Mouse (Mus musculus) brown adipose tissue, adult 24 weeks (tissue): ENCODE data around the gene Slc4a7. TPM values are rescaled to one million over a fixed set of nuclear protein-coding genes. Genes with fewer than 3 reads are reported as not detected.

Experiments used
- H3K27ac ChIP-seq: fragments of 200-500 bp; replicated peaks from 2 replicates; pipeline ENCODE4 v1.5.1; 2012; ENCODE audit warnings: low read depth, mild to moderate bottlenecking, low read length
- H3K4me1 ChIP-seq: fragments of 200-500 bp; 2 replicates; pipeline ENCODE4 v1.6.1; 2012; ENCODE audit warnings: low read length, mixed read lengths; ENCODE audit not compliant: control insufficient read depth, insufficient read depth, insufficient read length
- H3K4me3 ChIP-seq: fragments of 200-500 bp; 2 replicates; pipeline ENCODE4 v1.5.1; 2012; ENCODE audit warnings: low read depth, mild to moderate bottlenecking, low read length, moderate library complexity; ENCODE audit not compliant: insufficient read depth
- polyA plus RNA-seq: library from polyadenylated mRNA; stranded (reverse); fragments of >200 nt; gene quantifications from 2 replicates; pipeline ENCODE4 v1.2.4, GENCODE M21; 2012; ENCODE audit not compliant: missing spikeins, insufficient read depth, insufficient read length

The Slc4a7 gene
- polyA plus RNA-seq = 4.1 and 5.2 TPM in 2 replicates

DNA sequence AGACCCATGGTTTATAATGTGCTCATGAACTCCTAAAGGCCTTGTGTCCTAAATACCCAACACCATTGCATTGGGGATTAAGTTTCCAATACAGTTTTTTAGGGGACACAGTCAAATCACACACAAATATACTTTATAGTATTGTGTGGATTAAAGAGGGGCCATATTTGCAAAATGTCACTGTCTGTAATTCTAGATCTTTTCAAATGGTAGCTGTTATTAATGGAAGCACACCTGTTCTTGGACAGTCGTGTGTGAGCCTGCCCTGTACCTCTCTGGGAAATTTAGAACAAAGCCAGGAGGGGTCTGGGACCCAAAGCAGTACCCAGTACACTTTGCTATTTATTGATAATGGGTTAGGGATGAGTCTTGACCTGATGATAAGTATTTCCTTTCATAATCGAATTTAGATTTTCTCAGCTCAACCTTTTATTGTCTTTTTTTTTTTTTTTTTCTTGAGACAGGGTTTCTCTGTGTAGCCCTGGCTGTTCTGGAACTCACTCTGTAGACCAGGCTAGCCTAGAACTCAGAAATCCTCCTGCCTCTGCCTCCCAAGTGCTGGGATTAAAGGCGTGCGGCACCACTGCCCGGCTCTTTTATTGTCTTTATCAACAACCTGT is at the start of gene Slc4a7:
Slc4a7 (plus strand) TSS at position 570 of the 620 bp plus-strand sequence.
- Histone ChIP-seq H3K27ac (peak within 1 kb of the TSS; percentile 25; the same call in 1 of the 2 replicates), H3K4me1 (no peaks in the 10 kb centered on the region), H3K4me3 (peak within 1 kb of the TSS; percentile 79)

- no peak overlapping the region for H3K27ac ChIP-seq
- no peaks in the 10 kb centered on the region for H3K4me1 ChIP-seq
- H3K4me3 ChIP-seq = no peak overlapping the region
Observed at GRCm38 (mm10) chr14:14670597-14670996, 31.5 kb upstream of the Slc4a7 start.

GRCm38 (mm10) chr14:14681611-14682010 is 20.5 kb upstream of the Slc4a7 start:
- H3K27ac ChIP-seq = no peak overlapping the region
- H3K4me1 ChIP-seq = peaks cover 4% of the 10 kb centered on the region; the same call in 1 of the 2 replicates
- H3K4me3 ChIP-seq = no peak overlapping the region

- Histone ChIP-seq H3K27ac (no peak overlapping the region), H3K4me1 (peaks cover 4% of the 10 kb centered on the region; the same call in 1 of the 2 replicates), H3K4me3 (no peak overlapping the region)
Observed at GRCm38 (mm10) chr14:14684771-14685170, 17.3 kb upstream of the Slc4a7 start.

GRCm38 (mm10) chr14:14686101-14686551 is 16.0 kb upstream of the Slc4a7 start:
- H3K4me1 ChIP-seq = peaks cover 4% of the 10 kb centered on the region; the same call in 1 of the 2 replicates
- H3K4me3 ChIP-seq = no peak overlapping the region
- peak overlapping the region; percentile 30; the same call in 1 of the 2 replicates for H3K27ac ChIP-seq

DNA sequence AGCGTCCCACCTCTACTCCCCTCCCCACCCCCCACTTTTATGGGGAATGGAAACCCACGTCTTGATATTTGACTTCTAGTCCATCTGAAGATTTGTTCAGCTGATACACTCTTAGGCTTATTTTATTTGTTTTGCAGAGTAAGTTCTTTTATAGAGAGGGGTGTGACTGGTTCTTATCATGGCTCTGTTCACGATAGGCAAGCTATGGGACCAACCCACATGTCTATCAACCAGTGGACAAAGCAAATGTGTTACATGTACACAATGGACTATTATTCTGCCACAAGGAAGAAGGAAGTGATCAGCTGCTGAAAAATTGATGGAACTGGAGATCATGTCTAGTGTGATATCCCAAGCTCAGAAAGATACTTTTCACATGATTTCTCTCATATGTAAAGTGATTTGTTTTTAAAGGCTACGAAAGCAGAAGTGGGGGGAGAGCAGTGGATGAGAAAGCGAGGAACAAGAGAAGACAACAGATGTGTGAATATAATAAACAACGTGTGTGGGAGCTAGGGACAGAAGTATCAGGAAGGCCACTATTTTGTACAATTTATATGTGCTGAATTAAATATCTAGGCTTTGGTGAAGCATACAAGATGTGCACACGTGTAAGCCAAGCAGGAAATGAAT is 14.7 kb upstream of the Slc4a7 start:
- no peak overlapping the region for H3K4me3 ChIP-seq
- H3K27ac ChIP-seq = no peak overlapping the region
- peaks cover 4% of the 10 kb centered on the region; the same call in 1 of the 2 replicates for H3K4me1 ChIP-seq

DNA sequence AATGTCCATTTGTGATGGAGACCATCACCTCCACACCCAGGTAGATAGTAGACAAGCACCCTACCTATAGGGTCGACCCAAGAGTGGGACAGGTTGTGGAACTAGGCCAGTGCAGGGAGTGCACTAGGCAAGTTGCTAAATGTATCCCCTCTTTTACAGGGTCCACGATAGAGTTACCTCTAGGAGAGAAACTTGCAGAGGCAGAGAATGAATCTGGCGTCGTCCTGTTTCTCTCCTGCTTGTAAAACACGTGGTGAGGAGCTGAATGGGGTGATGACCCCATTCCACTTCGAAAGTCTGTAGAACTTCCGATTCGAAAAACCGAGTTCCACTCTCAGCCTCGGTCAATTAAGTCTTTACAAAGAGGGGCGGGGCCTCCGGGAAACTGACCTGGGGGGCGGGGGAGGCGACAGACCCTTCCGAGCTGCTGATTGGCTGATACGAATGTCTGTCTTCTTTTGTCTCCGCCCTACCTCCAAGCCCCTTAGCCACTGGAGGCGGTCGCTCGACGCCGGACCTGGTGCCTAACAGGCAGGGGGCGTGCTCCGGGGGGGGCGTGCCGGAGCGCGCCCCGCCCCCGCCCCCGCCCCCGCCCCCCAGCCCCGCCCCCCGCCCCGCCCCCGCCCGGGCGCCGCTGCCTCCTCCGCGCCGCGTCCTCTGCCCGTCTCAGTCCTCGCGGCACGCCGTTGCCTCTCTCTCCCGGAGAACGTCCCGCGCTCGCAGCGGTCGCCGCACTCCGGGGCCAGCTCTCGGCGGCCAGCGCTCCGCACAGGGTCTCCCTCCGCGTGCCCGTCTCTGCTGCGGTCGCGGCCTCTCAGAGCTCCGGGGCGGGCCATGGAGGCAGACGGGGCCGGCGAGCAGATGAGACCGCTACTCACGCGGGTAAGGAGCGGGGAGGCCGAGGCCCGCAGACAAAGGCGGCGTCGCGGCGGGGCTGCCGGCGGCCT is 593 bp downstream of the Slc4a7 start:
- H3K27ac ChIP-seq = peak overlapping the region; percentile 25; the same call in 1 of the 2 replicates

GRCm38 (mm10) chr14:14703346-14703871 is 1.3 kb downstream of the Slc4a7 start:
- Histone ChIP-seq H3K4me1 (no peaks in the 10 kb centered on the region), H3K4me3 (peak overlapping the region; percentile 79), H3K27ac (no peak overlapping the region)

More for the DNA sequence above, 593 bp downstream of the Slc4a7 start:
- Histone ChIP-seq H3K4me3 (peak overlapping the region; percentile 79), H3K4me1 (no peaks in the 10 kb centered on the region)

DNA sequence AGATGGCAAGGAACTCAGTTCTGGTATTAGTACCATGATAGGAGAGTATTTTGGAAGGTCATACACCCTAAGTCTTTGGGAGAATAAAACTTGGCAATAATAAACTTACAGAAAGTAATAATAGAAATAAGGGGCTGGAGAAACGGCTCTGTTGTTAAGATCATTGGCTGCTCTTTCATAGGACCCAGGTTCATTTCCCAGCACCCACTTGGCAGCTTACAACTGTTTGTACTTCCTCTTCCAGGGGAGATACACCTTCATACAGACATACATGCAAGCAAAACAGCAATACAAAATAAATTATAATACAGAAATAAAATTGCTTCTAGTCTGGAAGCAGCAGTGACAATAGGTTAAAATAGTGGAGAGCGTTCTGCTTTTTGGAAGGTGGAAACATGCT is 2.6 kb downstream of the Slc4a7 start:
- no peak overlapping the region for H3K27ac ChIP-seq
- H3K4me3 ChIP-seq = no peak overlapping the region
- H3K4me1 ChIP-seq = no peaks in the 10 kb centered on the region

DNA sequence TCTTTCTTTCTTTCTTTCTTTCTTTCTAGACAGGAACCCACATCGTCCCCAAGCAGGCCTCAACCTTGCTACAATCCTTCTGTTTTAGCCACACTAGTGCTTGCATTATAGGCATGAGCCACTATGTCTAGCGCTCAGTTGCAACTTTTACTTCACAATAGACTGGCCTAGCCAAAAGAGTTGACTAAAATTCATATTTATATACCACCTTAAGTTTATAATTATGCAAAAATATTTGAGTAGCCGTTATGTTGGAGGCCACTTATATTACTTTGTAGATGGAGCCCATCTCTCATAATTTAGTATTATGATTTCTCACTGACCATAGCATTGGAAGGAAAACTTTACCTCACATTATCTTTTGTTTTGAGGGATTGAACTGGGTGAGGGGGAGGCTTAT is 3.0 kb downstream of the Slc4a7 start:
- H3K4me1 ChIP-seq = no peaks in the 10 kb centered on the region
- no peak overlapping the region for H3K4me3 ChIP-seq
- no peak overlapping the region for H3K27ac ChIP-seq

DNA sequence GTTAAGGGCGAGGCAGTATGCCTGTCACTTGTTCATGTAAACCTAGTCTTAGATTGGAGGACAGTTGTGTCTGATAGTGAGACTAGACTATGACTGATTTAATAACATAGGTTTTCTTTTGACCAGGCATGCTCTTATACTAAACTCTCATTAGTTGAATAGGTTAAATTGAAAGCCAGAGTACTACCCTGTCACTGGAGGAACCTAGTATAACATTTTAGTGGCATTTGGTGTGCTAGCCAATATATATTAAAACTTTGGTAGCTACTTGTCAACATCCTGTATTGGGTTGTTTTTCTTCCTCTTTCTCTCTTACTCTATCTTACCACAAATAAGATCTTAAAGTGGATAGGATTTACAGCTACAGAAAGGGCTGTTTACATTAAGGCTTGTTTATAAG is 4.3 kb downstream of the Slc4a7 start:
- Histone ChIP-seq H3K27ac (no peak overlapping the region), H3K4me1 (no peaks in the 10 kb centered on the region), H3K4me3 (no peak overlapping the region)

DNA sequence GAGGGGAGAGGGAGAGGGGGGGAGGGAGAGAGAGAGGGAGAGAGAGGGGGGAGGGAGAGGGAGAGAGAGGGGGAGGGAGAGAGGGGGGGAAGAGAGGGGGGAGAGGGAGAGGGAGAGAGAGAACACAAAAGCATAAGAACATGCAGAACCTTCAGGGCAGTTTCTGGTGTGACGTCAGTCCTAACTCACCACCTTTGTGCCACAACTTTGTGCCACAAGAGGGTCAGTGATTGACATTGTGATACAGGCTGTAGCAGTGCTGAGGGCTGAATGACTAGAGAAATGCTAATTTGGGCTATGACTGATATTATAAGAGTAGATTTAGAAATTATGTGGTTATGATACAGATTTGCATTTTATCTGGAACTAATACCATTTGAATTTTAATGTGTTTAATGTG is 5.0 kb downstream of the Slc4a7 start:
- no peaks in the 10 kb centered on the region for H3K4me1 ChIP-seq
- no peak overlapping the region for H3K27ac ChIP-seq
- H3K4me3 ChIP-seq = no peak overlapping the region

DNA sequence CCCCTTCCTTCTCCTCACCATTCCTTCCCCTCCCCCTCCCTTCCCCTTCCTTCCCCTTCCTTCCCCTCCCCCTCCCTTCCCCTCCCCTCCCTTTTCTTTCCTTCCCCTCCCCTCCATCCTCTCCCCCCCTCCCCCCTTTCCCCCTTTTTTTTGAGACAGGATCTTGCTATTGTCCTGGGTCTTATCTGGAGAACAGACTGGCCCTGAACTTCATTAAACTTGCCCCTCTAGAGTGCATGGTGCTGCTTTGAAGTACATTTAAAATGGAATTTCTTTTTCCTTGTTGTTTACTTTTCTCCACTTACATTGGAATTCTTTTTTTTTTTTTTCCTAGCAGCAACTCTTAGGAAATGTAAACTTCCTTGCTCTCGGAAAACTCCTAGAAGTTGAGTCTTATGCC is 6.9 kb downstream of the Slc4a7 start:
- Histone ChIP-seq H3K27ac (no peak overlapping the region), H3K4me1 (no peaks in the 10 kb centered on the region; the same call in 1 of the 2 replicates), H3K4me3 (no peak overlapping the region)

GRCm38 (mm10) chr14:14714130-14714529 is 12.1 kb downstream of the Slc4a7 start:
- Histone ChIP-seq H3K4me3 (no peak overlapping the region), H3K4me1 (no peaks in the 10 kb centered on the region; the same call in 1 of the 2 replicates), H3K27ac (no peak overlapping the region)

DNA sequence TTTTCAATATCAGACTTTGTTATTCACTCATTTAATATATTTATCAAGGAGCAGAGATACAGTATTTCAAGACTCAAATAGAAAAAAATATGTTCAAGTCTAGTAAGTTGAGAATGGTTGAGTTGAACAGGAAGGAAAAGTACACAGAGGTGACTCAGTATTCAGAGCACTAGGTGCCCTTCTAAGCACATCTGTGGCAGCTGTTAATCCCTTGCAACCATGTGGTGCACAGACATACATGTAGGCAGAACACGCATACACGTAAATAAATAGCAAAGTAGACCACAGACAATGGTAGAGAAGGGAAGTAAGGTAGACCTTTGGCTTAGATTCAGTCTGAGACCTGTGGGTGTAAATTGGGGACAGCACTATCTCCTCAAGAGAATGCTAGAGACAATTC is 13.7 kb downstream of the Slc4a7 start:
- H3K27ac ChIP-seq = no peak overlapping the region

More for the DNA sequence above, 13.7 kb downstream of the Slc4a7 start:
- Histone ChIP-seq H3K4me3 (no peak overlapping the region), H3K4me1 (no peaks in the 10 kb centered on the region; the same call in 1 of the 2 replicates)
